Mouse (Mus musculus): Measurements from ENCODE around the gene Krcc1.

GRCm38 (mm10) chr6:71295303-71295702 is 23.8 kb downstream of the Krcc1 start:
- no peak for TF ChIP-seq CTCF (IDR thresholded peaks at IDR 0.05; ENCODE audit: extremely low read depth, insufficient read length, insufficient replicate concordance, low read depth, low read length)
- no peak for TF ChIP-seq POLR2A (IDR thresholded peaks at IDR 0.05; ENCODE audit: low read depth, low read length)

All from small intestine, adult 2 months (tissue).